Mouse (Mus musculus) right cerebral cortex, postnatal 14 days (tissue): ENCODE data around the gene Inpp4b.
A peak's percentile ranks its signal among the peaks of the same experiment; 100 is the strongest.
"Not testable (repeated sequence)": the region's sequence is repeated elsewhere in the genome, so short reads cannot be mapped to it uniquely, and the experiment has no call there.

Experiments
- DNase-seq: peaks from one replicate; pipeline ENCODE4 v3.0.0; 2022

Gene Inpp4b

GRCm38 (mm10) chr8:81780921-81781675, 438.7 kb downstream of the Inpp4b start:
- no peak for DNase-seq

GRCm38 (mm10) chr8:81782781-81783180, 440.4 kb downstream of the Inpp4b start:
- no peak for DNase-seq

DNA sequence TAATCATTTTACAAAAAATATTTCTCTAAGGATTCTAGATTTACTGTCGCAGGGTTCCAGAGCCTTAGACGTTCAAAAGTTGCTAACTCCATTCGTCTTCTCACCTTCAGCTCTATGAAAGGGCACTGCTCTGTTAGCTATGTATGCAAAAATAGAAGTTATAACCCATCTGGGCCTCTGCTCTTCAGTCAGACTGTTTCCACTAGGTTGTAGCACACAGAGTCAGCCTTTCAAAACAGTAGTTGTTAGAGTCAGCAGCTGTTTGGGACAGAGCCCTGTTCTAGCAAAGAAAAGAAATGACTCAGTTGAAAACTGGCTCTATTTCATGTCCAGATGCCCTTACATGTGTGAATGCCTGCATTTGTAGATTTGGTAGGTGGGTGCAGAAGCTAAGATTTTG, 442.4 kb downstream of the Inpp4b start:
- DNase-seq = no peak

GRCm38 (mm10) chr8:81788498-81788897, 446.1 kb downstream of the Inpp4b start:
- no peak for DNase-seq

GRCm38 (mm10) chr8:81792649-81793048, 450.3 kb downstream of the Inpp4b start:
- no peak for DNase-seq

- DNase-seq = no peak
Measured at GRCm38 (mm10) chr8:81798501-81798900, 456.1 kb downstream of the Inpp4b start.

- DNase-seq = no peak
Measured at GRCm38 (mm10) chr8:81800792-81801191, 458.4 kb downstream of the Inpp4b start.

GRCm38 (mm10) chr8:81806797-81807196, 464.4 kb downstream of the Inpp4b start:
- DNase-seq = peak; percentile 55

- DNase-seq = no peak
Measured at GRCm38 (mm10) chr8:81807578-81807977, 465.2 kb downstream of the Inpp4b start.

DNA sequence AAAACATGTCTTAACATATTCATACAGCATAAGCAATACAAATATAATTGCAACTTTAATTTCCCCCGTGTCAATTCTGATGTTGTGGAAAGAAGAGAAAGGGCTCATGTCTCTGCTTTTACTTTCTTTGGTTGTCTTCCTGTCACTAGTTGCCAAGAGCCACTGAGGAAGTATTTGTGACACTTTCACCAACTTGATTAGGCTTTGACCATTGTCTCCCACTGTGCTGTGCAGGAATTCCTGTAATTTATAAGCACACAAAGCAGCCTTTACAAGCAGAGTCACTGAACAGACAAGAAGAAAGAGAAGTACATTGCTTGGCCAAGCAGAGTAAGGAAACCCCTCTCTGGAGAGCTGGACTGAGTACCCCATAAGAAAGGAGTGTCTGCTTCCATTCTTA, 466.1 kb downstream of the Inpp4b start:
- DNase-seq = no peak

- DNase-seq = not testable (repeated sequence)
Measured at GRCm38 (mm10) chr8:81809414-81809813, 467.1 kb downstream of the Inpp4b start.

DNA sequence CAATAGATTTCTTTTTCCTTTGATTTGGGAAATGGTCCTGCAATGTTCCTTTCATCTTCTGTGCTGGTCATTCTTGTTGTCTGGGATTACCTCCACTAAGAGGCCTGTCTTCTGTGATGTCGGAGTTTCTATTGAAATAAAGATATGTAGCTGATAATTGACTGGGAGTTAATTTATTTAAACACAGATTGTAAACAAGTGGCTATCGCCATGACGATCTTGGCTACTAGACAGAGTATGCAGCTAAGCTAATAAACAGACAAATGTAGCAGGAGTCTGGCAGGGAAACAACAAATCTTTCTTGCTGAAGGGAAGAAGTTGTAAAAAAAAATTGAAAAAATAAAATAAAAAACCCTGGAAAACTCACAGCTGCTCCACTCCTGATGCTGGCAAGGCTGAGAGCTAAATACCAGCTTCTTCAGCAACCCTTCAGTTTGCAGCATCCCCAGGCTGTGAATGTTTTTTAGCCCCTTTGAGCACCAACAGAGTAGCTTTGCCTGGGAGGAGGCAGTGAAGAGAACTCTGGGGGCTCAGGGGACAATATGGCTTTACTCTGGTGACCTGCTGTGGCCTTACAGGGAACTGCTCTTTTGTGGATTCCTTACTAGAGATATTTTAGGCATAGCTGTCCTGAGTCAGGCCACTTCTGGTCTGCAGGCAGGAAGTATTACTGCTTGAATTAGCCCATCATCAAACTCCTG, 469.8 kb downstream of the Inpp4b start:
- no peak for DNase-seq

DNA sequence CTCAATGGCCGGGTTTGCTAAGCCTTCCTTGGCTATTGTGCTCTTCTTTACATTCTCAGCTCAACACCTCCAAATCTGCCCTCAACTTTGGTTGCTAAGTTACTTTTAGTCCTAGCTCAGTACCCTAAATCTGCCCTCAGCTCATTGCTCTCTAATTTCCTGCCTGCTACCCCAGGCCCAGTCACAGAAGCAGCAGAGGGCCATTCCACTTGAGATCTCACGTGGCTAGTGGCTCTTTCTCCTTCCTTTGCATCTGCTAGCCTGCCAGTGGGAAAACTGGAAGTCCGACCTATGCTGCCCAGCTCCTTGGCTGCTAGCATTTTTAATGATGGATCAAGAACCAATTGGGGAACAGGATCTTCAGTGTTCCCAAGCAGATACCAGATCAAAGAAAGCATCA, 472.4 kb downstream of the Inpp4b start:
- no peak for DNase-seq

GRCm38 (mm10) chr8:81815551-81815950, 473.2 kb downstream of the Inpp4b start:
- DNase-seq = no peak

- no peak for DNase-seq
Measured at GRCm38 (mm10) chr8:81823121-81823520, 480.8 kb downstream of the Inpp4b start.

DNA sequence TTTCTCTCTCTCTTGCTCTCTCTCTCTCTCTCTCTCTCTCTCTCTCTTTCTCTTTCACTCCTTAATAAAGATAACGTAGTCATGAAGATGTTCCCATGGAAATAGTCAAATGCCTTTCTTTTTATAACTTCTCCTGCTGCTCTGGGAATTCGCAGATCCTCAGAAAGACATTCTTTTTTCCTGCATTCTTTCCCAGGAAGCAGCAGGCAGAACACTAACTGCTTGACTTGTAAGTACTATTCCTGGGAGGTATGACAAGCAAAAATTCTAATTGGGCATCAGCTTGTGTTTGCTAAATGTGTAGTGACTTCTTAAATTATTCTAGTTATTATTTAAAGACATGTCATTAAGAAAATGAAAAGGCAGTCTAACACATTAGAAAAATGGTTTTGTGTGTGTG, 482.6 kb downstream of the Inpp4b start:
- DNase-seq = no peak

DNA sequence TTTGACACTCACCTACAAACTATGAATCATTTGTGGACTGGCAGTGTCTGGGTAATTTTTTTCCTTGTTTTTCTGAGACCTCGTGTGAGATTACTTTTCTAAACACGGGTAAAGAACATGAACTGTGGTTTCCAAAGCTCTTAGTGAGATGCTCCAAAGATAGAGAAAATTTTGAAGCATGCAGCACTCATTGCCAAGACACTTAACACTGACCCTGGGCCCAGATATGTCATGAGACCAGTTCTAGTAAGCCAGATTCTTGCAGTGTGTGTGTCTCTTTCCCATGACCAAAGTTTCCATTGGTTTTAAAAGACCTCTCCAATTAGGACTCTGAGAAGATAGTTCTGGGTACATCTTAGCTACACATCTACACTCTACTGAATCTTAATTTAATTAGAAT, 484.1 kb downstream of the Inpp4b start:
- no peak for DNase-seq

- DNase-seq = no peak
Measured at GRCm38 (mm10) chr8:81827306-81827913, 485.1 kb downstream of the Inpp4b start.

- no peak for DNase-seq
Measured at GRCm38 (mm10) chr8:81831430-81831829, 489.1 kb downstream of the Inpp4b start.

DNA sequence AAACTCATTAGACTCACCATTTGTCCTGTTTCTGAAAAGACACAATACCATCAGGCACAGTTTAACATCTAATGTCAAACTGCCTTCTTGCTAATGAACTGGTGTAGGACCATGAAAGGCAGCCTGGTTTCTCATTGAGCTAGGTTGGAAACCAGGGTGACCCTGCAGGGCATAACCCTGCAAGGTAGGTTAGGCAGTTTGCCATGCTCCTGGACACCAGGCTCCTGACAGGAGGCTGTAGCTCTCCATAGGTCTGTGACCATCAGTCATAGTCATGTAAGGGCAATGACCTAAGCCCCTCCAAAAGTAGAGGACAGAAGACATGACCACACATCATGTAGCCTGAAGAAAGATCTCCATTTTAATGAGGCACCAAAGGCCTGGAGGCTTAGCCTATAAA, 491.5 kb downstream of the Inpp4b start:
- no peak for DNase-seq

DNA sequence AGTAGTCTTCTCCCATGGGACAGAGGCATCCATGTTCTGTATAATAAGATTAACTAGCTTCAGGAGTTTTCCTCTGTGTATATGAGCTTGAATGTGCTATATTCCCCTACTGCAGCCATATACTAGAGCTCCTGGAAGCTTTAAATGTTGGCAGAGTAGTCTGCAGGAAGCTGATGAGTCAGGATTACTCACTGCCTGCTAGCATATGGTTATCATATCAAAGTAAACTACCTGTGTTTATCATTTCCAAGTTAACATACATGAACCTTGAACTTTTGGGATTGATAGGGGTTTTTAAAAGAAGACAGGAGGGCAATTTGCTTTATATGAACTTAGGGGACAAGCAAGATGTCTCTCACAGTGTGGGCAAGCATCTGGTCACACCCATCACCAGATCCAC, 498.2 kb downstream of the Inpp4b start:
- no peak for DNase-seq

DNA sequence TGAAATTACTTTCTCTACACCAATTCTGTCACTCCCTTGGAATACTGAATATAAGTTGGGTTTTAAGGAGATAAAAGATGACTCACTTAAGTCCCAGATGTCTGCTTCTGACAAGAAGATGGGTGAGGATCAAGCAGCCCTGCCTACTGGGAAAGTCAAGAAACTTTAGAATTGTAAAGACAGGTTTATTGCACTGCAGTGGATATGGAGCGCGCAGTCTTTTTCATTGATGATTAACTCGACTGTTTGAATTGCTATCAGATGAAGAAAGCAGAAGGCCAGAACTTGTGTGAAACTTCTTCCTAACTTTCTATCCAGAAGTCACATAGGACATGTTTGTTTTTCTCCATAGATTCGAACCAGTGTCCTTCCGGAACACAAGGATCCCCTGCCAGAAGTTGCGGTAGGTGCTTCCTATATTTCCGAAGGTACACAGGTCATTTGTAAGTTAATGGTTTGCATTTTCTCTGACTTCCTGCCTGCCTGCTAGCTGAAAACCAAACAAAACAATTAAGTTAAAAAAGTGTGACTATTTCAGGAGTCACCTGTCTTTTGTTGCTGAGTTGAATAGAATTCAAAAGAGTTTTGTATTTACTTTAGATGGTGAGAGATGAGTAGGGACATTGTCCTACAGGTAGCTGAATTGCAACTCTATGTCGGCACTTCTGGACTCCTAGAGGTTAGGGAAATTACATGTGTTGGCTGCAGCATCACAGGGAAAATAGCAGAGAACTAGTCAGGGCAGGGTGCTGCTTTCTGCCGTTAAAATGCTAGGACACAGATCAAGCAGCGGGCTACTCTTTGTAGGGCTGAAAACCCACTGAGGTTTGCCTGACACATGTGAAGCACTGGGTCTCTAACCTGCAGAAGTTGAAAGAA, 502.0 kb downstream of the Inpp4b start:
- DNase-seq = no peak

- no peak for DNase-seq
Measured at GRCm38 (mm10) chr8:81847929-81848328, 505.6 kb downstream of the Inpp4b start.
